ENCODE assay signal across 30 mouse cellular contexts in the genomic region with DNA sequence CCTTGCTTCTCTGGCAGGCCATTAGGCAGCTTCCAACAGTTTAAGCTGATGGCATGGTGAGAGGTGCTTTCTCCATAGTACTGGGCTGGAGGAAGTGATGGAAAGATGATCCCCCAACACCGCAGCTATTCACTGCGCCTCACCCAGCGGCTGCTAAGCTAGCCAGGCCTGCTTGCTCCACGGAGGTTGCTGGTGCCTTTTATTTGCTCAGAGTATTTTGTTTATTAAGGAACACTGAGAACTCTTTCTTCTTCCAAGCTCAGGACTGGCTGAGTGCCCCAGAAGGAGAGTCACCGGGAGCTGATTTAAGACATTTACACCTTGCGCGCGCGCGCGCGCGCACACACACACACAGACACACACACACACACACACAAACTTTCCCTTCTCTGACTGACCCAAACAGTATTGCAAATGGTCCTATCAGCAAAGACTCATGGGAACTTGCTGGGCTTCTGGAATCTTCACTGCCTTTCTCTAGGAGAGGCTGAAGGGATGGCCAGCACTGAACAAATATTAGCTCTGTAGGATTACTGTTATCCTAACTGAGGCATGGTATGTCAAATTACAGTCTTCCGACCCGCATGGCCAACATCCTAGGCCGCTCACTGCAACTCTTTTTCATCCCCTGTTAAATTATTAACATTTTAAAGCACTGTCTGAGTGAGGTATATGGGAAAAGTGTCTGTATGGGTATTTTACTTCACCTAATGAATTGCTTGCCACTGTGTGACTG. TPM values are rescaled to one million over a fixed set of nuclear protein-coding genes. Genes with fewer than 3 reads are reported as not detected.
DNase-seq lines count a peak whose midpoint lies in the region; ATAC-seq and TF ChIP-seq lines count a peak whose summit lies in the region.
"Had no signal": no experiment of that assay in that cellular context is flagged by ENCODE, and none has a peak within 500 bp of the region (broad histone marks: within the 10 kb centered on the region; RNA-seq: fewer than 3 reads in every experiment).

No protein-coding gene starts in this region.

- no peak for TF ChIP-seq POLR2A in kidney, adult 2 months (IDR thresholded peaks at IDR 0.05; ENCODE audit: low read depth, low read length)
- TF ChIP-seq POLR2A in brain, embryonic 14.5 days (IDR thresholded peaks at IDR 0.05; ENCODE audit: borderline replicate concordance, extremely low read depth, insufficient read depth, insufficient read length, poor library complexity, severe bottlenecking), result no peak

- peak; percentile 29; the same call in 1 of the 2 replicates for ATAC-seq in kidney, embryonic 15.5 days (replicated peaks; ENCODE audit: low FRiP score)
- ATAC-seq in stomach, postnatal 0 days (ENCODE audit: low FRiP score, low TSS enrichment), result no peak
- ATAC-seq: midbrain, embryonic 15.5 days had no signal

- no peaks in the 10 kb centered on the region for H3K36me3 ChIP-seq in kidney, embryonic 15.5 days
- no peaks in the 10 kb centered on the region for H3K36me3 ChIP-seq in kidney, adult 2 months (ENCODE audit: control insufficient read depth, insufficient read depth, low read length)
- H3K36me3 ChIP-seq in stomach, postnatal 0 days (ENCODE audit: control insufficient read depth, insufficient read depth, low read length), result no peaks in the 10 kb centered on the region; the same call in 1 of the 2 replicates
- no peaks in the 10 kb centered on the region for H3K36me3 ChIP-seq in forebrain, embryonic 10.5 days (replicated peaks)
- H3K36me3 ChIP-seq: forebrain, embryonic 12.5 days; hindbrain, embryonic 15.5 days; limb, embryonic 15.5 days; lung, embryonic 15.5 days; midbrain, embryonic 15.5 days; neural tube, embryonic 13.5 days; stomach, embryonic 15.5 days had no signal

- no peak overlapping the region for H3K27ac ChIP-seq in kidney, embryonic 15.5 days
- no peak overlapping the region for H3K27ac ChIP-seq in kidney, adult 2 months (ENCODE audit: insufficient read depth, low read depth, low read length)
- H3K27ac ChIP-seq in stomach, postnatal 0 days (replicated peaks), result peak overlapping the region; percentile 40; the same call in 1 of the 2 replicates
- H3K27ac ChIP-seq in forebrain, embryonic 10.5 days, result no peak overlapping the region
- H3K27ac ChIP-seq: forebrain, embryonic 12.5 days; heart, adult 2 months; heart, embryonic 15.5 days; hindbrain, embryonic 15.5 days; limb, embryonic 15.5 days; liver, embryonic 14.5 days; lung, embryonic 15.5 days; midbrain, embryonic 15.5 days; neural tube, embryonic 13.5 days; stomach, embryonic 15.5 days had no signal

- 74% methylated on average over 16 of the region's 16 CpGs for WGBS in kidney, embryonic 15.5 days
- WGBS in kidney, adult 2 months, result 83% methylated on average over 16 of the region's 16 CpGs
- 60% methylated on average over 16 of the region's 16 CpGs for WGBS in stomach, postnatal 0 days
- 68% methylated on average over 16 of the region's 16 CpGs for WGBS in forebrain, embryonic 10.5 days

- no peak for TF ChIP-seq EP300 in stomach, postnatal 0 days (optimal IDR thresholded peaks at IDR 0.05)

- H3K4me1 ChIP-seq in kidney, embryonic 15.5 days, result peaks cover 19% of the 10 kb centered on the region; the same call in 1 of the 2 replicates
- H3K4me1 ChIP-seq in kidney, adult 2 months (ENCODE audit: control insufficient read depth, insufficient read depth, low read length), result no peaks in the 10 kb centered on the region
- 0 out of 2 replicates have a peak, but pooled peaks cover 3% of the 10 kb centered on the region for H3K4me1 ChIP-seq in stomach, postnatal 0 days (replicated peaks; ENCODE audit: control insufficient read depth, insufficient read depth)
- H3K4me1 ChIP-seq in forebrain, embryonic 10.5 days, result peaks cover 19% of the 10 kb centered on the region
- H3K4me1 ChIP-seq: hindbrain, embryonic 15.5 days; midbrain, embryonic 15.5 days; neural tube, embryonic 13.5 days had no signal

- H3K4me3 ChIP-seq in kidney, embryonic 15.5 days (replicated peaks), result no peak overlapping the region
- no peak overlapping the region for H3K4me3 ChIP-seq in kidney, adult 2 months (ENCODE audit: insufficient read depth, low read depth, low read length)
- H3K4me3 ChIP-seq in stomach, postnatal 0 days (ENCODE audit: low read depth, low read length), result no peak overlapping the region
- H3K4me3 ChIP-seq in forebrain, embryonic 10.5 days, result no peak overlapping the region
- H3K4me3 ChIP-seq: forebrain, embryonic 12.5 days; heart, adult 2 months; heart, embryonic 15.5 days; hindbrain, embryonic 15.5 days; limb, embryonic 15.5 days; lung, embryonic 15.5 days; midbrain, embryonic 15.5 days; myocyte; neural tube, embryonic 13.5 days; stomach, embryonic 15.5 days had no signal

- H3K27me3 ChIP-seq in kidney, embryonic 15.5 days, result peaks cover 8% of the 10 kb centered on the region
- H3K27me3 ChIP-seq in kidney, adult 2 months (replicated peaks; ENCODE audit: control insufficient read depth, insufficient read depth, low read length), result no peaks in the 10 kb centered on the region
- no peaks in the 10 kb centered on the region for H3K27me3 ChIP-seq in stomach, postnatal 0 days (ENCODE audit: control insufficient read depth, insufficient read depth, low read length)
- H3K27me3 ChIP-seq in forebrain, embryonic 10.5 days (ENCODE audit: poor library complexity, severe bottlenecking), result peaks cover 39% of the 10 kb centered on the region
- H3K27me3 ChIP-seq: heart, embryonic 15.5 days; lung, embryonic 15.5 days had no signal

- H3K9me3 ChIP-seq in kidney, embryonic 15.5 days (replicated peaks), result no peaks in the 10 kb centered on the region
- no peaks in the 10 kb centered on the region for H3K9me3 ChIP-seq in stomach, postnatal 0 days (ENCODE audit: control insufficient read depth, low read length)
- no peaks in the 10 kb centered on the region for H3K9me3 ChIP-seq in forebrain, embryonic 10.5 days
- H3K9me3 ChIP-seq: forebrain, embryonic 12.5 days; heart, embryonic 15.5 days; hindbrain, embryonic 15.5 days; limb, embryonic 15.5 days; lung, embryonic 15.5 days; midbrain, embryonic 15.5 days; neural tube, embryonic 13.5 days; stomach, embryonic 15.5 days had no signal

- H3K9ac ChIP-seq in kidney, embryonic 15.5 days, result no peak overlapping the region
- H3K9ac ChIP-seq in stomach, postnatal 0 days (ENCODE audit: low read length), result no peak overlapping the region
- H3K9ac ChIP-seq: forebrain, embryonic 12.5 days; heart, embryonic 15.5 days; hindbrain, embryonic 15.5 days; limb, embryonic 15.5 days; liver, embryonic 14.5 days; lung, embryonic 15.5 days; midbrain, embryonic 15.5 days; neural tube, embryonic 13.5 days; stomach, embryonic 15.5 days had no signal

- H3K4me2 ChIP-seq in kidney, embryonic 15.5 days, result no peak overlapping the region
- H3K4me2 ChIP-seq in stomach, postnatal 0 days (replicated peaks; ENCODE audit: low read depth), result no peak overlapping the region
- H3K4me2 ChIP-seq: forebrain, embryonic 12.5 days; heart, embryonic 15.5 days; hindbrain, embryonic 15.5 days; limb, embryonic 15.5 days; lung, embryonic 15.5 days; midbrain, embryonic 15.5 days; neural tube, embryonic 13.5 days; stomach, embryonic 15.5 days had no signal

- DNase-seq in gastrocnemius, adult 18-20 months (ENCODE audit: low spot score), result peak; percentile 35
- no peak for DNase-seq in gastrocnemius, postnatal 25 days
- DNase-seq in kidney, adult 2 months, result no peak
- peak; percentile 40 for DNase-seq in brain, embryonic 14.5 days (ENCODE audit: low read depth)
- peak; percentile 29 for DNase-seq in stomach, postnatal 0 days (ENCODE audit: low spot score)
- no peak for DNase-seq in forebrain, embryonic 10.5 days (ENCODE audit: extremely low spot score, low spot score)
- DNase-seq: adrenal gland, adult 8-10 months; cerebellum, adult 18-20 months; cerebellum, postnatal 14 days; gastrocnemius, postnatal 10 days; heart, adult 2 months; heart, postnatal 4 days; kidney, adult 18-20 months; kidney, postnatal 14 days; left cerebral cortex, postnatal 4 days; lung, postnatal 4 days; right cerebral cortex, adult 18-20 months; thymus, adult 2 months; thymus, postnatal 4 days had no signal

- no peak for TF ChIP-seq CTCF in kidney, adult 2 months (conservative IDR thresholded peaks at IDR 0.05; ENCODE audit: insufficient read depth, insufficient read length, low read depth, low read length)
- TF ChIP-seq CTCF in brain, embryonic 14.5 days (IDR thresholded peaks at IDR 0.05; ENCODE audit: borderline replicate concordance, extremely low read depth, insufficient read depth, insufficient read length), result no peak
- TF ChIP-seq CTCF in stomach, postnatal 0 days (IDR thresholded peaks at IDR 0.05; ENCODE audit: low read depth), result no peak

RNA-seq across cellular contexts. Expression of gene Edn1, which starts 7.3 kb away (rescaled TPM):
- total RNA-seq in gastrocnemius, adult 18-20 months (2021), result 1 to 10 TPM; 1.4 to 1.8 TPM
- 1 to 10 TPM; 1.5 to 2.4 TPM for total RNA-seq in gastrocnemius, postnatal 25 days (2021)
- 2.4 and 2.6 TPM in 2 replicates for polyA plus RNA-seq in kidney, embryonic 15.5 days (2015; fragmentation: Nextera tagmentation; extraction: Ambion mirVana)
- polyA plus RNA-seq in kidney, adult 2 months (2012; rRNA removed), result 1.5 and 1.9 TPM in 2 replicates
- polyA plus RNA-seq in brain, embryonic 14.5 days (2012; rRNA removed), result 1.3 and 2.1 TPM in 2 replicates
- 14.3 and 14.9 TPM in 2 replicates for polyA plus RNA-seq in stomach, postnatal 0 days (2015; fragmentation: Nextera tagmentation; extraction: Ambion mirVana)
- polyA plus RNA-seq in forebrain, embryonic 10.5 days (2016; fragmentation: Nextera tagmentation; extraction: Ambion mirVana), result 0.90 and 0.94 TPM in 2 replicates

Comparison
In these comparisons a context has a peak if more than half of its experiments do, and no peak if none do; other contexts are left out.
1. DNase-seq: peak in gastrocnemius, adult 18-20 months (single experiment), brain, embryonic 14.5 days (single experiment) and stomach, postnatal 0 days (single experiment); none in gastrocnemius, postnatal 25 days (single experiment), kidney, adult 2 months (single experiment) and forebrain, embryonic 10.5 days (single experiment).